Mouse (Mus musculus): ENCODE data around the gene Tfr2.
A peak's percentile ranks its signal among the peaks of the same experiment; 100 is the strongest.
"Not testable (repeated sequence)": the region's sequence is repeated elsewhere in the genome, so short reads cannot be mapped to it uniquely, and the experiment has no call there.

Gene Tfr2

DNA sequence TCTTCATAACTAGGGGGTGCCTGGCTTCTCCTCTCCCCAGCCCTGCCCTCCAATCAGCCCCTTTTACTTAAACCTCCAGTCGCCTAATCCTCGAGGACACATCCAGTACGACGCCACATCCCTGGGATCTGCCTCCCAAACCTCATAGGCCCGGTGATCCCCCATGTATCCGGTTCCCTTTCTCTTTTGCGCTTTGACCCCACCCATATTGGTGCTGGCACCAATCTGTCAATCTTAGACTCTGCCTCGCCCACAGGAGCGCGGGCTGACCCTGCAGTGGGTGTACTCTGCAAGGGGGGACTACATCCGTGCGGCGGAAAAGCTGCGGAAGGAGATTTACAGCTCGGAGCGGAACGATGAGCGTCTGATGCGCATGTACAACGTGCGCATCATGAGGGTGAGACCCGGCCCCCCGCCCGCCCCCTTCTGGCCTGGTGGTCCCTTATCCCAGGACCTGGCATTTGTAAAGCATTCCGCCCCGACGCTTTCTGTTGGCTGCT is 14.1 kb downstream of the Tfr2 start:
- no peak for DNase-seq (ENCODE audit: low spot score in 2 of 2)

- peak; percentile 60 to 78 for DNase-seq (ENCODE audit: low spot score in 2 of 2)
Measured at GRCm38 (mm10) chr5:137584976-137585375, 15.3 kb downstream of the Tfr2 start.

- no peak for DNase-seq (ENCODE audit: low spot score in 2 of 2)
Measured at GRCm38 (mm10) chr5:137590507-137590906, 20.9 kb downstream of the Tfr2 start.

- DNase-seq (ENCODE audit: low spot score in 2 of 2) = no peak
Measured at GRCm38 (mm10) chr5:137595921-137596320, 26.3 kb downstream of the Tfr2 start.

DNA sequence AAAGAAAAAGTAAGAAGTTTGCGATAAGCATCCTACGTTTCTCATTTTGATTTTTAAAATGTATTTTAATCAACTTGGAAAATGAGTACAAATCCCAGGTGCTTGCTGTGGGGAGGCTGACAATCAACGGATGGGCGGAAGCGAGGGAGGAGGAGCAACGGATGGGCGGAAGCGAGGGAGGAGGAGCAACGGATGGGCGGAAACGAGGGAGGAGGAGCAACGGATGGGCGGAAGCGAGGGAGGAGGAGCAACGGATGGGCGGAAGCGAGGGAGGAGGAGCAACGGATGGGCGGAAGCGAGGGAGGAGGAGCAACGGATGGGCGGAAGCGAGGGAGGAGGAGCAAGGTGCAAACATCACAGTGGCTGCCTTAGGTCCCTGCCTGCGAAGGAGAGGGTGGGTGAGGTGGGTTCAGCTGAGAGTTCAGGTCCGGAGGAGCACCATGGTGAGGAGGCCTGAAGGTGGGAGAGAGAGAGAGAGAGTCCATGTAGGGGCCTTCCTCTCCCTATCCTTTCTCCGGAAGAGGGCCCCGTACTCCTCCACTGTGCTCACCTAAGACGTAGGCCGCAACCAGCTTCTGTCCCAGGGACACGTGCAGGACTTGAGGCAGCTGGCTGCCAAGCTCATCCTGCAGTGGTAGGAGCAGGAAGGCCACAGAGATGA is 27.1 kb downstream of the Tfr2 start:
- no peak for DNase-seq (ENCODE audit: low spot score in 2 of 2)

DNA sequence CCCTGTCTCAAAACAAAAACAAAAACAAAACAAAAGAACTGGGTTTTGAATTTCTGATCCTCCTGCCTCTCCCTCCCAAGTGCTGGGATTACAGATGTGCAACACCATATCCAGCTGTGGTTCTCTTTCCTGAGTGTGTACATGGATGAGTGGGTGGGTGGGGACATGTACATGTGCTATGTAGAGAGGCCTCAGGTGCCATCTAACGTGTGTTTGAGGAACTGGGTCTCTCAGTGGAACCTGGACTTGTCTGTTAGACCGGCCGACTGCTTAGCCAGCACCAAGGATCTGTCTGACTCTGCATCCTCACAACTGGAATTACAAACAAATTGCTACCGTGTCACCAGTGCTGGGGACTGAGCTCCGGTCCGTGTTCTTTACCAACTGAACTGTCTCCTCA is 28.0 kb downstream of the Tfr2 start:
- no peak for DNase-seq (ENCODE audit: low spot score in 2 of 2)

DNA sequence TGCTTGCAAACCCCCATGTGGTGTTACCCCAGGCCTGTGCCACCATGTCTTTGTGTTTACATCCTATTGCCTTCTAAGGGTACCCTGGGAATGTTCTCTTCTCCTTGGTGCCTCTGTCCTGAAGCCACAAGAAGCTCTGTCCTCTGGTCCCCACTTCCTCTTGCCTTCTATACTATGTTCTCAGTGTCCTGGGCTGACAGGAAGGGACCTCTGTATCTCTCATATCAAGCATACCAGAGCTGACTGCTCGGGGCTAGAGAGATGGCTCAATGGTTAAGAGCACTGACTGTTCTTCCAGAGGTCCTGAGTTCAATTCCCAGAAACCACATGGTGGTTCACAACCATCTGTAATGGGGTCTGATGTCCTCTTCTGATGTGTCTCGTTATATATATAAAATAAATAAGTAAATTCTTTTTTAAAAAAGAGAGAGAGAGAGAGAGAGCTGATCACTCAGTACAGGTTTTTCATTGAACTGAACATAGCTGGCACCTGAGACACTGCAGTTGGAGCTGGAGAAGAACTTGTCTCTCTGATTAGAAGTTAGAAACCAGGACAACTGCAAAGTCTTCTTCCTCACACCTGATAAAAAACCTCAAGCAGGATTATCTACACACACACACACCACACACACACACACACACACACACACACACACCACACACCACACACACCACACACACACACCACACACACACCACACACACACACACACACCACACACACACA is 28.6 kb downstream of the Tfr2 start:
- no peak for DNase-seq (ENCODE audit: low spot score in 2 of 2)

GRCm38 (mm10) chr5:137599600-137599999 is 30.0 kb downstream of the Tfr2 start:
- no peak for DNase-seq (ENCODE audit: low spot score in 2 of 2)

- DNase-seq (ENCODE audit: low spot score in 2 of 2) = no peak
Measured at GRCm38 (mm10) chr5:137600281-137600618, 30.6 kb downstream of the Tfr2 start.

DNA sequence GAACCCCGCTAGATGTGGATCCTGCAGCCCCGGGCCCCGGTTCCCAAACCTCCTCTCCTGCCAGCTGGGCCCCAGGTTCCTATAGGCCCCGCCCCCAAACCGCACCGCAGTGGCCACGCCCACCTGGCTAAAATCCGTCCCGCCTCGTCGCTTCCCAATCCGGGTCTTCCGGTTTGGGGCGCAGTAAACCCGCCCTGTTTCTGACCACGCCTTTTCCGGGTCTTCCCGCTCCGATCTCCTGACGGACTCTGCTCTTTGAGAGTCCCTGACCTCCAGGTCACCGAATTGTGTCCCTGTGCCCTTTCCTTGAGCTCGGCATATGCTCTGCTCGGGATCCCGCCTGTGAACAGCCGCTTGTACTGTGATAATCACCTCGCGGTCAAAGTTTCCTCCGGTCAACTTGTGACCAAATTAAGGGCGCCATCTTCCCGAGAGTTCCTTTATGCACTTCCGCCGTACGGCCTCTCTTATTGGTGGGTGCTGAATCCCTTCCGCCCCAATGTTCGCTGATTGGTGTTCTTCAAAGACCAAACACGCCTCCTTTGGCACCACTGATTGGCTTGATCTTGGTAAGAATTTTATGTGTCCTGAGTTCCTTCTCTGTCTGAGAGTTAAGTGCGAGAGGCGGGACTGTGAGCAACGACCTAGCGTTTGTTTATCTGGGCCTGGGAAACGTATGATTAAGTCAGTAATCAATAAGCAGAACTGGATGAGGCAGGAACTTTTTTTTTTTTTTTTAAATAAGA is 31.2 kb downstream of the Tfr2 start, which contains the start of gene Mospd3:
TSS of gene Mospd3 (minus strand) at position 440 of the 746 bp plus-strand sequence.
- peak; percentile 95 to 96 for DNase-seq (ENCODE audit: low spot score in 2 of 2)

DNA sequence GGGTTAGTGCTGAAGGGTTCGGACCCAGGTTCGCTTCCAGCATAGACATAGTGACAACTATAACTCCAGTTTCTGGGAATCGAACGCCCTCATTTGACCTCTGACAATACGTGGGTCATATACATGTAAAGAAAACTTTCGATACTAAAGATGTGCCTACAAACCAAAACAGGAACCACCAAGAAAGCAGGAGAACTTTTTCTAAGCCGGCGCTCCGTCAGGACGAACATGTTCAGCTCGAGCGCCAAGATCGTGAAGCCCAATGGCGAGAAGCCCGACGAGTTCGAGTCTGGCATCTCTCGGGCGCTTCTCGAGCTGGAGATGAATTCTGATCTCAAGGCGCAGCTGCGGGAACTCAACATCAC is 31.7 kb downstream of the Tfr2 start:
- DNase-seq (ENCODE audit: low spot score in 2 of 2) = no peak

DNA sequence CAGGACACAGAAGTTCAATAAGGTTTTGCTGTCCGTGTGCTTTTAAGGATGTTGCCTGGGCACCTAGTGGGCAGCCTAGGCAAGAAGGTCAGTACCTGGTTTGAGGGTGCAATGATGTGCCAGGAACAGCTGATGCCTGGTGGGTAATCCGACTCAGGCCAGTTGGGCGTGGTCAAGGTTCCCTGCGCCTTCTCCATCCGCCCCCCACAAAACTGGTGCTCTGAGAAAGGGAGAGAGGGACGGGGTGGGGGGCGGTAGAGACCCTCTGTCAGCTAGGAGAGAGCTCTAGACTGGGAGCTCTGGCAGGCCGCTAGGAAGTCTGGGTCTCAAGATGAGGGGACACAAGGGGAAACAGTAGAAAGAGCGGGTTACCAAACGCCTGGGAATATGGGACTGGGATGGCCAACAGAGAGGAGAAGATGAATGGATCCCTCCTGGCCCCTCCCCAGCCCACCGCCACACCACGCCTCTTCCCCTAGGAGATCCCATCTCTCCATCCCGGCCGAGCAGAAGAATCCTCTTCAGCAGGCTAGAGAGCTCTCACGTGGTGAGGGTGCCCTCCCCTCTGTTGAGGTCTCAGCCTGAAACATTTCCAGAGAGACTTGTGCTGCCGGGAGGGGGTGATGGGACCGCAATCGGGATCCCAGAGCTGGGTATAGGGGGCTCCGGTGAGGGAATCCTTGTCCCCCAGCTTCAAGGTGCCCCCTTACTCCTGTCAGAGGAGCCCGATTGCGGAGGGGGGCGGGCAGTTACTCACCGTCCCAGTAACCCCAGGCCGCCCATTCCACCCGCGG is 38.4 kb downstream of the Tfr2 start:
- no peak for DNase-seq (ENCODE audit: low spot score in 2 of 2)

DNA sequence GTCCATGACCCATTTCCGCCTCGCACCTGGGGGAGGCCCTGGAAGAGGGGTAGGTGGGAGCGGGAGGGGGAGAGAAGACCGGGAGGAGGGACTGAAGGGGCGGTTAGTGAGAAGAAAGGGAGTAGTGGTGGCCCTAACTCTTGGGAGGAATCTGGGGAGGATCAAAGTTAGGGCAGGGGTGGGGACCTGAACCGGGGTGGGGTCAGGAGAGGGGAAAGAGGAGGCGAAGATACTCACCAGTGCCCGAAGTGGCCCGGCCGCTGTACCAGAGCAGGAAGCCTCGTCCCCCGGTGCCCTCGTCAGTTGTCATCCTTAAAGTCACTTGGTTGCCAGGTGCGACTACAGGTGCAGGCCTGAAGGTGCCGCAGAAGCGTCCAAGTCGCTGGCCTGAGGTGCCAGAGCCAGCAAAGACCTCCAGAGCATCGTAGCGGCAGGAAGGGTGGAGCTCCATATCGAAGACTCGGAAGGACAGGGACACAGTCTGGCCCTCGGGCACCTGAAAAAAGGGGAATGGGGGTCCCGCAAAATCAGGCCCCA is 39.1 kb downstream of the Tfr2 start:
- DNase-seq (ENCODE audit: low spot score in 2 of 2) = no peak

DNA sequence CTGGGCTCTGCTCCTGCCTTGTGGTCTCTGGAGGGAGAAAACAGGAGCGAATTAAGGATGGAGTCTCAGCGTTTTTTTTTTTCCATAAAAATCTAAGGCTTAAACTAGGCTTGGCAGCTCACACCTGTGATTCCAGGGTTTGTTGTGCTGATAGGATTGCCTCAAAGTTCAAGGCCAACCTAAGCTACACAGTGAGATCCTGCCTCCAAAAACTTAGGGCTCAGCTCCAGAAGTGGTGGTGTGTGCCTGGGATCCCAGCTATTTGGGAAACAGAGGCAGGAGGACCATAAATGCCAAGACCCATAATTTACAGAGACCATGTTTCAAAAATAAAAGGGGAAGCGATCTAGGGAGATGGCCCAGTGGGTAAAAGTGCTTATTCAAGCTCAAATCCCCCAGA is 39.7 kb downstream of the Tfr2 start:
- no peak for DNase-seq (ENCODE audit: low spot score in 2 of 2)

GRCm38 (mm10) chr5:137610056-137610455 is 40.4 kb downstream of the Tfr2 start:
- no peak for DNase-seq (ENCODE audit: low spot score in 2 of 2)

GRCm38 (mm10) chr5:137610548-137611244 is 41.1 kb downstream of the Tfr2 start:
- DNase-seq (ENCODE audit: low spot score in 2 of 2) = peak; percentile 25 to 62

GRCm38 (mm10) chr5:137611245-137611602 is 41.6 kb downstream of the Tfr2 start:
- peak; percentile 35 to 69 for DNase-seq (ENCODE audit: low spot score in 2 of 2)

- peak in 1 of 2 experiments; percentile 26 for DNase-seq (ENCODE audit: low spot score in 2 of 2)
Measured at GRCm38 (mm10) chr5:137613076-137613475, 43.4 kb downstream of the Tfr2 start.

DNA sequence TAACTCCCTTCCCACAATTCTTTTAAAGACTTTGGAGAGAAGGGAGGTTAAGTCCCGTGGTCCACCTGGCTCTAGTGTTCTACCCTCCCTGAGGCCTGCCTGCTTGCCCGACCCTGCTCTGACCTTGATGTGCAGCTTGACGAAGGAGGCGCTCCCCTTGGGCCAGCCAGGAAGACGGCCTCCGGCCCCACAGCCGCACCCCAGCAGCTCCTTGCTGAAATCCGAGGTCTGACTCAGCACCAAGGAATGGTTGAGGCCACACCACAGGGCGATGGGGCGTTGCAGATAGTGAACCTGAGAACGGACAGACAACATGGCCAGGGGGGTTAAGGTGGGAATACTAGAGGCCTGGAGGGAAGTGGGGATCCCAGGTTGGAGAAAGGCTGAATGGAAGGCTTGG is 43.9 kb downstream of the Tfr2 start, which contains the start of gene Pcolce:
TSS of gene Pcolce (minus strand) at position 235 of the 400 bp plus-strand sequence.
- peak; percentile 75 to 83 for DNase-seq (ENCODE audit: low spot score in 2 of 2)

- DNase-seq (ENCODE audit: low spot score in 2 of 2) = not testable (repeated sequence)
Measured at GRCm38 (mm10) chr5:137614921-137615320, 45.3 kb downstream of the Tfr2 start.

DNA sequence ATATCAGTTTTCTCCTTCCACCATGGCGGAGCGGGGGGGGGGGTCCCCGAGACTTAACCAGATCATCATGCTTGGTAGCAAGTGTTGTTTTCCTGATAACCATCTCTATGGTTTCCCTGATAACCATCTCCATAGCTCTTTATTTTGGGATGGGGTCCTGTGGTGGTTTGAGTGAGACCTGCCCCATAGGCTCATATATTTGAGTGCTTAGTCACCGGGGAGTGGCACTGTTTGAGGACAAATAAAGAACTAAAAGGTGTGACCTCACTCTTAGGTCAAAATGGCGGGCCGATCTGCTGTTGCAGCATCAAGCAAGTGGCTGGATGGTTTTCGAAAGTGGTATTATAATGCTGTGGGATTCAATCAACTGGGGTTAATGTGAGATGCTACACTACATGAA is 45.7 kb downstream of the Tfr2 start:
- DNase-seq (ENCODE audit: low spot score in 2 of 2) = no peak

Measured in urinary bladder, postnatal 36 days (tissue).